Mouse (Mus musculus): Measurements from ENCODE around the gene Plod1. TPM values are rescaled to one million over a fixed set of nuclear protein-coding genes. Genes with fewer than 3 reads are reported as not detected.
A peak's percentile ranks its signal among the peaks of the same experiment; 100 is the strongest.

Gene Plod1
- total RNA-seq, 2 experiments from 2014 or later: 21.7 to 25.2 TPM

GRCm38 (mm10) chr4:147938148-147939096 lies 1.9 kb upstream of the Plod1 start:
- no peak for DNase-seq (ENCODE audit: extremely low spot score in 1 of 2, low spot score in 1 of 2)

- DNase-seq (ENCODE audit: extremely low spot score in 1 of 2, low spot score in 1 of 2): no peak
Observed at GRCm38 (mm10) chr4:147937486-147937885, 919 bp upstream of the Plod1 start.

- DNase-seq (ENCODE audit: extremely low spot score in 1 of 2, low spot score in 1 of 2): no peak
Observed at GRCm38 (mm10) chr4:147937021-147937420, 454 bp upstream of the Plod1 start.

GRCm38 (mm10) chr4:147935904-147936303 lies 663 bp downstream of the Plod1 start:
- DNase-seq (ENCODE audit: extremely low spot score in 1 of 2, low spot score in 1 of 2): no peak

GRCm38 (mm10) chr4:147934611-147935010 lies 2.0 kb downstream of the Plod1 start:
- DNase-seq (ENCODE audit: extremely low spot score in 1 of 2, low spot score in 1 of 2): no peak

GRCm38 (mm10) chr4:147934134-147934533 lies 2.4 kb downstream of the Plod1 start:
- no peak for DNase-seq (ENCODE audit: extremely low spot score in 1 of 2, low spot score in 1 of 2)

GRCm38 (mm10) chr4:147930946-147931345 lies 5.6 kb downstream of the Plod1 start:
- DNase-seq (ENCODE audit: extremely low spot score in 1 of 2, low spot score in 1 of 2): no peak

- no peak for DNase-seq (ENCODE audit: extremely low spot score in 1 of 2, low spot score in 1 of 2)
Observed at GRCm38 (mm10) chr4:147928540-147928939, 8.0 kb downstream of the Plod1 start.

- DNase-seq (ENCODE audit: extremely low spot score in 1 of 2, low spot score in 1 of 2): no peak
Observed at GRCm38 (mm10) chr4:147928136-147928535, 8.4 kb downstream of the Plod1 start.

GRCm38 (mm10) chr4:147927705-147928104 lies 8.9 kb downstream of the Plod1 start:
- DNase-seq (ENCODE audit: extremely low spot score in 1 of 2, low spot score in 1 of 2): no peak

- DNase-seq (ENCODE audit: extremely low spot score in 1 of 2, low spot score in 1 of 2): no peak
Observed at GRCm38 (mm10) chr4:147922341-147922740, 14.2 kb downstream of the Plod1 start.

- DNase-seq (ENCODE audit: extremely low spot score in 1 of 2, low spot score in 1 of 2): no peak
Observed at GRCm38 (mm10) chr4:147920973-147921372, 15.6 kb downstream of the Plod1 start.

GRCm38 (mm10) chr4:147918459-147919121 lies 18.0 kb downstream of the Plod1 start:
- DNase-seq (ENCODE audit: extremely low spot score in 1 of 2, low spot score in 1 of 2): peak in 1 of 2 experiments; percentile 59

GRCm38 (mm10) chr4:147909486-147909885 lies 27.1 kb downstream of the Plod1 start:
- no peak for DNase-seq (ENCODE audit: extremely low spot score in 1 of 2, low spot score in 1 of 2)

- DNase-seq (ENCODE audit: extremely low spot score in 1 of 2, low spot score in 1 of 2): no peak
Observed at GRCm38 (mm10) chr4:147906230-147906629, 30.3 kb downstream of the Plod1 start.

GRCm38 (mm10) chr4:147905090-147905659 lies 31.4 kb downstream of the Plod1 start:
- no peak for DNase-seq (ENCODE audit: extremely low spot score in 1 of 2, low spot score in 1 of 2)

GRCm38 (mm10) chr4:147904313-147905089 lies 32.1 kb downstream of the Plod1 start, which contains the start of gene Mfn2:
Gene Mfn2 (minus strand): TSS chr4:147904704.
- DNase-seq (ENCODE audit: extremely low spot score in 1 of 2, low spot score in 1 of 2): peak; percentile 79 to 97

- DNase-seq (ENCODE audit: extremely low spot score in 1 of 2, low spot score in 1 of 2): no peak
Observed at GRCm38 (mm10) chr4:147903601-147904000, 33.0 kb downstream of the Plod1 start.

GRCm38 (mm10) chr4:147902906-147903500 lies 33.6 kb downstream of the Plod1 start:
- no peak for DNase-seq (ENCODE audit: extremely low spot score in 1 of 2, low spot score in 1 of 2)

GRCm38 (mm10) chr4:147900452-147900851 lies 36.1 kb downstream of the Plod1 start:
- no peak for DNase-seq (ENCODE audit: extremely low spot score in 1 of 2, low spot score in 1 of 2)

Data from layer of hippocampus, postnatal 25 days (tissue).